Mouse (Mus musculus) stomach, postnatal 0 days (tissue): ENCODE measurements at regions not wholly inside any gene's neighbourhood (a gene's known extent, or its start where the extent isn't known, plus 50 kb on each side); places are given as distances from the start of the nearest gene placed in this dataset.

ENCODE experiments used
- CTCF ChIP-seq: IDR thresholded peaks from 2 replicates; pipeline ENCODE4 v1.5.1; 2016; ENCODE audit warnings: antibody characterized with exemption, low read depth, mild to moderate bottlenecking, moderate library complexity
- EP300 ChIP-seq: optimal IDR thresholded peaks from 2 replicates; pipeline ENCODE3; 2016; ENCODE audit warnings: antibody characterized with exemption

- TF ChIP-seq CTCF (no peak), EP300 (no peak)
Measured at GRCm38 (mm10) chr4:72022152-72022551, 178.6 kb downstream of the Tle1 start.
